8 mouse cellular contexts compared by ENCODE assay signal in genomic region chr2:45107555-45107954, GRCm38 (mm10). TPM values are rescaled to one million over a fixed set of nuclear protein-coding genes. Genes with fewer than 3 reads are reported as not detected.
DNase-seq lines count a peak whose midpoint lies in the region; ATAC-seq and TF ChIP-seq lines count a peak whose summit lies in the region.

No protein-coding gene starts in this region.

- no peaks in the 10 kb centered on the region for H3K36me3 ChIP-seq in heart, embryonic 10.5 days
- no peaks in the 10 kb centered on the region for H3K36me3 ChIP-seq in heart, embryonic 16.5 days (ENCODE audit: control insufficient read depth, insufficient read depth)
- H3K36me3 ChIP-seq in midbrain, embryonic 10.5 days = peaks cover 9% of the 10 kb centered on the region

- H3K9me3 ChIP-seq in heart, embryonic 10.5 days = no peaks in the 10 kb centered on the region
- no peaks in the 10 kb centered on the region for H3K9me3 ChIP-seq in heart, embryonic 16.5 days (replicated peaks; ENCODE audit: control insufficient read depth, low read length)
- H3K9me3 ChIP-seq in midbrain, embryonic 10.5 days (replicated peaks) = no peaks in the 10 kb centered on the region

- no peak for DNase-seq in heart, embryonic 10.5 days (ENCODE audit: low spot score)
- no peak for DNase-seq in heart, postnatal 10 days
- no peak for DNase-seq in midbrain, embryonic 10.5 days (ENCODE audit: low spot score)
- DNase-seq in cerebellum, adult 9-11 months = no peak
- DNase-seq in gastrocnemius, postnatal 10 days = no peak
- no peak for DNase-seq in thymus, postnatal 4 days

- WGBS in heart, embryonic 10.5 days = 37% methylated on average over 2 of the region's 2 CpGs
- 45% methylated on average over 2 of the region's 2 CpGs for WGBS in heart, embryonic 16.5 days
- WGBS in midbrain, embryonic 10.5 days = 31% methylated on average over 2 of the region's 2 CpGs

- no peak for ATAC-seq in heart, embryonic 16.5 days (replicated peaks; ENCODE audit: extremely low read depth, insufficient read depth, low FRiP score)

- peak overlapping the region; percentile 22 for H3K9ac ChIP-seq in heart, embryonic 16.5 days (ENCODE audit: low read length)

- no peak for TF ChIP-seq POLR2A in bone marrow macrophage, adult 2 months (IDR thresholded peaks at IDR 0.05; ENCODE audit: borderline replicate concordance, low read depth, low read length)

- H3K4me3 ChIP-seq in heart, embryonic 10.5 days = peak overlapping the region; percentile 98
- peak overlapping the region; percentile 78 for H3K4me3 ChIP-seq in bone marrow macrophage, adult 2 months (ENCODE audit: insufficient read depth, low read length)
- peak overlapping the region; percentile 66 for H3K4me3 ChIP-seq in heart, embryonic 16.5 days (ENCODE audit: low read length)
- peak overlapping the region; percentile 92 for H3K4me3 ChIP-seq in midbrain, embryonic 10.5 days

- peak overlapping the region; percentile 74 for H3K4me2 ChIP-seq in heart, embryonic 16.5 days (ENCODE audit: low read depth, low read length)

- H3K27me3 ChIP-seq in heart, embryonic 10.5 days (ENCODE audit: insufficient read depth, poor library complexity, severe bottlenecking) = no peaks in the 10 kb centered on the region
- H3K27me3 ChIP-seq in heart, embryonic 16.5 days (ENCODE audit: control insufficient read depth, insufficient read depth, low read length) = no peaks in the 10 kb centered on the region
- no peaks in the 10 kb centered on the region for H3K27me3 ChIP-seq in midbrain, embryonic 10.5 days (ENCODE audit: low read depth, poor library complexity, severe bottlenecking)

- peaks cover 57% of the 10 kb centered on the region for H3K4me1 ChIP-seq in heart, embryonic 10.5 days
- H3K4me1 ChIP-seq in bone marrow macrophage, adult 2 months (ENCODE audit: control insufficient read depth, insufficient read depth, low read length) = peaks cover 20% of the 10 kb centered on the region
- peaks cover 51% of the 10 kb centered on the region for H3K4me1 ChIP-seq in heart, embryonic 16.5 days (ENCODE audit: control insufficient read depth, insufficient read depth, low read length)
- peaks cover 60% of the 10 kb centered on the region for H3K4me1 ChIP-seq in midbrain, embryonic 10.5 days

- H3K27ac ChIP-seq in heart, embryonic 10.5 days = peak overlapping the region; percentile 100; the same call in 1 of the 2 replicates
- peak overlapping the region; percentile 100 for H3K27ac ChIP-seq in bone marrow macrophage, adult 2 months (ENCODE audit: insufficient read depth, low read depth, low read length)
- H3K27ac ChIP-seq in heart, embryonic 16.5 days (ENCODE audit: low read length) = peak overlapping the region; percentile 6
- peak overlapping the region; percentile 100 for H3K27ac ChIP-seq in midbrain, embryonic 10.5 days (replicated peaks)

- intact Hi-C loops in heart, postnatal 10 days (cut with DNase I) = loop anchor here (5.0 to 10.0 kb wide), 2 partner anchors 70 to 553 kb away; no protein-coding TSS in a partner anchor

- TF ChIP-seq CTCF in bone marrow macrophage, adult 2 months (IDR thresholded peaks at IDR 0.05; ENCODE audit: low read depth, low read length) = no peak

RNA-seq across cellular contexts. Expression of gene Zeb2, which starts 9.6 kb away (rescaled TPM):
- polyA plus RNA-seq in heart, embryonic 10.5 days (2016; fragmentation: Nextera tagmentation; extraction: Ambion mirVana) = 22.8 and 25.1 TPM in 2 replicates
- total RNA-seq in heart, postnatal 10 days (2021) = 10 to 100 TPM; 62.7 to 77.7 TPM
- 368 and 388 TPM in 2 replicates for polyA plus RNA-seq in bone marrow macrophage, adult 2 months (2012; ENCODE audit: insufficient read depth, insufficient read length, missing spikeins)
- polyA plus RNA-seq in heart, embryonic 16.5 days (2015; fragmentation: Nextera tagmentation; extraction: Ambion mirVana) = 19.9 and 25.2 TPM in 2 replicates
- 48.7 and 60.6 TPM in 2 replicates for polyA plus RNA-seq in midbrain, embryonic 10.5 days (2016; fragmentation: Nextera tagmentation; extraction: Ambion mirVana)
- 100 to 1,000 TPM in 1 of 2 experiments, 10 to 100 TPM in 1; 72.6 to 114 TPM for total RNA-seq in gastrocnemius, postnatal 10 days (2021)

Comparison
In these comparisons a context has a peak if more than half of its experiments do, and no peak if none do; other contexts are left out.
1. H3K27ac ChIP-seq: peak in every context shown above with its lines; median percentile 100 in heart, embryonic 10.5 days; 100 in bone marrow macrophage, adult 2 months; 100 in midbrain, embryonic 10.5 days; 6 in heart, embryonic 16.5 days.